Mouse (Mus musculus) hindbrain, embryonic 12.5 days (tissue): ENCODE measurements at regions not wholly inside any gene's neighbourhood (a gene's known extent, or its start where the extent isn't known, plus 50 kb on each side); places are given as distances from the start of the nearest gene placed in this dataset.

ENCODE experiments used
- ATAC-seq: fragments of 200-750 bp; cut with Nextera tagmentation; 2 replicates; pipeline ENCODE4 v1.8.0; 2017; ENCODE audit warnings: moderate TSS enrichment; ENCODE audit not compliant: low FRiP score
- H3K27ac ChIP-seq: fragments of 300-500 bp; sonication (generic); 2 replicates; pipeline ENCODE4 v1.5.1; 2016; ENCODE audit warnings: mild to moderate bottlenecking
- H3K27me3 ChIP-seq: fragments of 300-500 bp; sonication (generic); 2 replicates; pipeline ENCODE4 v1.6.1; 2016; ENCODE audit warnings: mild to moderate bottlenecking
- H3K36me3 ChIP-seq: fragments of 300-500 bp; sonication (generic); 2 replicates; pipeline ENCODE4 v1.6.1; 2016; ENCODE audit warnings: mild to moderate bottlenecking
- H3K4me1 ChIP-seq: fragments of 300-500 bp; sonication (generic); 2 replicates; pipeline ENCODE4 v1.6.1; 2016
- H3K4me2 ChIP-seq: fragments of 300-500 bp; sonication (generic); replicated peaks from 2 replicates; pipeline ENCODE4 v1.6.1; 2016; ENCODE audit warnings: mild to moderate bottlenecking
- H3K4me3 ChIP-seq: fragments of 300-500 bp; sonication (generic); 2 replicates; pipeline ENCODE4 v1.5.1; 2016; ENCODE audit warnings: mild to moderate bottlenecking
- H3K9ac ChIP-seq: fragments of 300-500 bp; sonication (generic); 2 replicates; pipeline ENCODE4 v1.6.1; 2016; ENCODE audit warnings: mild to moderate bottlenecking, moderate library complexity
- H3K9me3 ChIP-seq: fragments of 300-500 bp; sonication (generic); replicated peaks from 2 replicates; pipeline ENCODE4 v1.6.1; 2016; ENCODE audit warnings: mild to moderate bottlenecking

DNA sequence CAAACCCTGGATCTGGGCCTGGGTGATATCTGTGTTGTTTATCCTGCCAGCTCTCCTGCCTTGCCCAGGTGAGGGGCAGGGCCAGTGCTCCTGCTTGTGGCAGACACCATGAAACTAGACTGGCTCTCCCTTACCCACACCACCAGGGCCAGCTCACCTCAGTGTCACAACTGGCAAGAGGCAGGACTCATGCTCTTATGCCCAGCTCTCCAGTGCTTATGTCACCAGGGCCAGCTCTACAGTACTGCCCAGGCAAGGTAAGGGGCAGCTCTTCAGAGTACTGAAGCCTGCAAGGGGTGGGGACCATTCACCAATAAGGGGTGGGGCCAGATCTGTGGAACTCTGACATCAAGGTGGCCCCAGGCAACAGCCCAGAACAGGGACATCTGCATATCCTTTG lies 52.7 kb upstream of the Kiz start:
- Histone ChIP-seq H3K9ac (no peak overlapping the region), H3K27ac (no peak overlapping the region), H3K4me2 (no peak overlapping the region), H3K4me3 (no peak overlapping the region), H3K27me3 (no peaks in the 10 kb centered on the region), H3K9me3 (no peaks in the 10 kb centered on the region), H3K36me3 (no peaks in the 10 kb centered on the region), H3K4me1 (no peaks in the 10 kb centered on the region)
- no peak for ATAC-seq
